Mouse (Mus musculus): ENCODE data around the gene Ano6.

DNA sequence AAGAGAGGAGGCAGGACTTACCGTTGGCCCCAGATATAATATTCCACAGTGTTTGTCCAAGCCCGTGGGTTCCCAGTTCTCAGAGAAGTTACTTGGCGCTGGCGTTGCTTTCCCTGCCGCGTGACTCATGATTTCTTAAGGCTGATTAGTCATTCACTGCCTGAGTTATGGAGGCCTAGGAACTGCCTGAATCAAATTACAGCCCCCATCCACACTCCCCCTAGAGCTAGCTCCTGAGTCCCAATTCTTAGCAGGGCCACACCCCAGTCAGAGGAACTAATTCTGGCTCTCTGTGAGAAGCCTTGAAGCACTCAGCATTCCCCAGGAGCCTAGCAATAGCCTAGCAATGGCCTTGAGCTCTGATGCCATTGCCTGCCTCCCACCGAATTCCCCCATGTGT, 13.6 kb downstream of the Ano6 start:
- TF ChIP-seq POLR2A (IDR thresholded peaks at IDR 0.05; ENCODE audit: insufficient read length, low read depth) (no peak), MYOG (IDR thresholded peaks at IDR 0.05; ENCODE audit: control insufficient read depth in 1 of 3, insufficient read depth in 1 of 3, insufficient read length in 2 of 3, low read depth in 2 of 3) (no peak), MAX (IDR thresholded peaks at IDR 0.05; ENCODE audit: low read depth) (no peak), CEBPB (IDR thresholded peaks at IDR 0.05; ENCODE audit: insufficient read depth, poor library complexity, severe bottlenecking) (peak; percentile 68; the same call in 1 of the 2 replicates), TCF3 (IDR thresholded peaks at IDR 0.05; ENCODE audit: insufficient read length, low read depth) (no peak), TCF12 (IDR thresholded peaks at IDR 0.05; ENCODE audit: insufficient read depth, poor library complexity, severe bottlenecking) (no peak), POLR2AphosphoS2 (IDR thresholded peaks at IDR 0.05; ENCODE audit: insufficient read length, low read depth) (no peak), USF1 (IDR thresholded peaks at IDR 0.05; ENCODE audit: low read depth) (peak; percentile 69), MYOD1 (IDR thresholded peaks at IDR 0.05; ENCODE audit: control insufficient read depth in 1 of 3, insufficient read length in 2 of 3, low read depth in 2 of 3) (peak in 1 of 3 experiments; percentile 18), E2F4 (IDR thresholded peaks at IDR 0.05; ENCODE audit: insufficient read depth) (no peak)

Measured in myocyte (in vitro differentiated cells).